Mouse (Mus musculus): Measurements from ENCODE around the gene 4930596D02Rik.

The 4930596D02Rik gene

GRCm38 (mm10) chr14:35811878-35812277 is at the start of gene 4930596D02Rik:
Gene 4930596D02Rik, minus strand, starts transcription at chr14:35811978.
- DNase-seq (ENCODE audit: low spot score in 2 of 2) = no peak

GRCm38 (mm10) chr14:35853254-35853653 is 41.5 kb upstream of the 4930596D02Rik start:
- no peak for DNase-seq (ENCODE audit: low spot score in 2 of 2)

GRCm38 (mm10) chr14:35845271-35845670 is 33.5 kb upstream of the 4930596D02Rik start:
- DNase-seq (ENCODE audit: low spot score in 2 of 2) = no peak

GRCm38 (mm10) chr14:35842111-35842721 is 30.4 kb upstream of the 4930596D02Rik start:
- DNase-seq (ENCODE audit: low spot score in 2 of 2) = no peak

GRCm38 (mm10) chr14:35792656-35793213 is 19.0 kb downstream of the 4930596D02Rik start:
- no peak for DNase-seq (ENCODE audit: low spot score in 2 of 2)

- no peak for DNase-seq (ENCODE audit: low spot score in 2 of 2)
Measured at GRCm38 (mm10) chr14:35780033-35780432, 31.7 kb downstream of the 4930596D02Rik start.

- DNase-seq (ENCODE audit: low spot score in 2 of 2) = no peak
Measured at GRCm38 (mm10) chr14:35773306-35773705, 38.5 kb downstream of the 4930596D02Rik start.
